Mouse (Mus musculus) intestine, embryonic 15.5 days (tissue): ENCODE measurements at regions not wholly inside any gene's neighbourhood (a gene's known extent, or its start where the extent isn't known, plus 50 kb on each side); places are given as distances from the start of the nearest gene placed in this dataset.

Experiments
- ATAC-seq: fragments of 200-750 bp; cut with Nextera tagmentation; 2 replicates; pipeline ENCODE4 v1.8.0; 2017; ENCODE audit warnings: moderate TSS enrichment, moderate library complexity
- H3K27ac ChIP-seq: fragments of 300-500 bp; sonication (generic); 2 replicates; pipeline ENCODE4 v1.5.1; 2015; ENCODE audit warnings: mild to moderate bottlenecking, inconsistent platforms
- H3K27me3 ChIP-seq: fragments of 300-500 bp; sonication (generic); replicated peaks from 2 replicates; pipeline ENCODE4 v1.6.1; 2015; ENCODE audit warnings: inconsistent platforms
- H3K36me3 ChIP-seq: fragments of 300-500 bp; sonication (generic); 2 replicates; pipeline ENCODE4 v1.6.1; 2015; ENCODE audit warnings: inconsistent platforms
- H3K4me1 ChIP-seq: fragments of 300-500 bp; sonication (generic); replicated peaks from 2 replicates; pipeline ENCODE4 v1.6.1; 2015; ENCODE audit warnings: inconsistent platforms
- H3K4me2 ChIP-seq: fragments of 300-500 bp; sonication (generic); replicated peaks from 2 replicates; pipeline ENCODE4 v1.6.1; 2015; ENCODE audit warnings: mild to moderate bottlenecking, inconsistent platforms
- H3K4me3 ChIP-seq: fragments of 300-500 bp; sonication (generic); replicated peaks from 2 replicates; pipeline ENCODE4 v1.5.1; 2015; ENCODE audit warnings: inconsistent platforms
- H3K9ac ChIP-seq: fragments of 300-500 bp; sonication (generic); 2 replicates; pipeline ENCODE4 v1.6.1; 2015; ENCODE audit warnings: inconsistent platforms
- H3K9me3 ChIP-seq: fragments of 300-500 bp; sonication (generic); 2 replicates; pipeline ENCODE4 v1.6.1; 2016; ENCODE audit warnings: inconsistent platforms
- WGBS: fragments of 180-500 bp; shearing (Covaris S2); methylation state at CpG from one replicate; pipeline ENCODE4 v1.1.7; 2015; 5-methylcytosine and 5-hydroxymethylcytosine counted together

- Histone ChIP-seq H3K27me3 (no peaks in the 10 kb centered on the region), H3K27ac (no peak overlapping the region), H3K4me3 (no peak overlapping the region), H3K36me3 (no peaks in the 10 kb centered on the region), H3K9ac (no peak overlapping the region), H3K9me3 (no peaks in the 10 kb centered on the region), H3K4me1 (no peaks in the 10 kb centered on the region), H3K4me2 (no peak overlapping the region)
- WGBS: 55% methylated on average over 14 of the region's 14 CpGs
- ATAC-seq: no peak
These were observed 243.4 kb upstream of the Adcy2 start for GRCm38 (mm10) chr13:69242544-69243296.

GRCm38 (mm10) chr13:69250334-69251129 is 251.2 kb upstream of the Adcy2 start:
- no peak overlapping the region for H3K4me2 ChIP-seq
- no peak overlapping the region for H3K27ac ChIP-seq
- ATAC-seq: no peak
- H3K4me1 ChIP-seq: no peaks in the 10 kb centered on the region
- no peak overlapping the region for H3K9ac ChIP-seq
- no peak overlapping the region for H3K4me3 ChIP-seq
- no peaks in the 10 kb centered on the region for H3K9me3 ChIP-seq
- no peaks in the 10 kb centered on the region for H3K36me3 ChIP-seq
- no peaks in the 10 kb centered on the region for H3K27me3 ChIP-seq
- 84% methylated on average over 4 of the region's 4 CpGs for WGBS

- H3K27ac ChIP-seq: no peak overlapping the region
- whole genome bisulfite sequencing: 75% methylated on average over 6 of the region's 6 CpGs
- H3K4me3 ChIP-seq: no peak overlapping the region
- H3K9me3 ChIP-seq: no peaks in the 10 kb centered on the region
- H3K9ac ChIP-seq: no peak overlapping the region
- no peaks in the 10 kb centered on the region for H3K4me1 ChIP-seq
- H3K4me2 ChIP-seq: no peak overlapping the region
- H3K36me3 ChIP-seq: no peaks in the 10 kb centered on the region
- ATAC-seq: no peak
- H3K27me3 ChIP-seq: no peaks in the 10 kb centered on the region
These were observed 251.8 kb upstream of the Adcy2 start for GRCm38 (mm10) chr13:69251130-69251561.

GRCm38 (mm10) chr13:69252335-69252734 is 253.0 kb upstream of the Adcy2 start:
- ATAC-seq: no peak
- no peaks in the 10 kb centered on the region for H3K9me3 ChIP-seq

GRCm38 (mm10) chr13:69260485-69260884 is 261.1 kb upstream of the Adcy2 start:
- H3K9me3 ChIP-seq: no peaks in the 10 kb centered on the region
- no peak overlapping the region for H3K4me2 ChIP-seq
- no peak overlapping the region for H3K4me3 ChIP-seq
- no peak for ATAC-seq
- no peak overlapping the region for H3K9ac ChIP-seq
- WGBS: 87% methylated on average over 5 of the region's 5 CpGs
- no peaks in the 10 kb centered on the region for H3K36me3 ChIP-seq
- H3K4me1 ChIP-seq: no peaks in the 10 kb centered on the region
- no peak overlapping the region for H3K27ac ChIP-seq
- no peaks in the 10 kb centered on the region for H3K27me3 ChIP-seq

More at GRCm38 (mm10) chr13:69252335-69252734, 253.0 kb upstream of the Adcy2 start:
- Histone ChIP-seq H3K36me3 (no peaks in the 10 kb centered on the region), H3K4me1 (no peaks in the 10 kb centered on the region), H3K4me3 (no peak overlapping the region), H3K27me3 (no peaks in the 10 kb centered on the region), H3K4me2 (no peak overlapping the region), H3K27ac (no peak overlapping the region), H3K9ac (no peak overlapping the region)
- 69% methylated on average over 10 of the region's 10 CpGs for WGBS

- Histone ChIP-seq H3K4me2 (no peak overlapping the region), H3K27me3 (no peaks in the 10 kb centered on the region), H3K9ac (no peak overlapping the region), H3K4me1 (no peaks in the 10 kb centered on the region), H3K27ac (no peak overlapping the region), H3K9me3 (no peaks in the 10 kb centered on the region), H3K36me3 (no peaks in the 10 kb centered on the region), H3K4me3 (no peak overlapping the region)
- 66% methylated on average over 4 of the region's 4 CpGs for WGBS
- ATAC-seq: no peak
These were observed 261.6 kb upstream of the Adcy2 start for GRCm38 (mm10) chr13:69260972-69261371.

- Histone ChIP-seq H3K9ac (no peak overlapping the region), H3K27ac (no peak overlapping the region), H3K4me1 (no peaks in the 10 kb centered on the region), H3K9me3 (no peaks in the 10 kb centered on the region), H3K4me3 (no peak overlapping the region), H3K27me3 (no peaks in the 10 kb centered on the region), H3K4me2 (no peak overlapping the region), H3K36me3 (no peaks in the 10 kb centered on the region)
- ATAC-seq: no peak
- WGBS: 81% methylated on average over 3 of the region's 3 CpGs
These were observed 264.4 kb upstream of the Adcy2 start for GRCm38 (mm10) chr13:69263722-69264121.

GRCm38 (mm10) chr13:69266071-69266470 is 266.7 kb upstream of the Adcy2 start:
- no peaks in the 10 kb centered on the region for H3K9me3 ChIP-seq
- H3K4me1 ChIP-seq: no peaks in the 10 kb centered on the region
- WGBS: 68% methylated on average over 1 of the region's 1 CpGs
- H3K27me3 ChIP-seq: no peaks in the 10 kb centered on the region
- no peak overlapping the region for H3K4me2 ChIP-seq
- H3K27ac ChIP-seq: no peak overlapping the region
- no peaks in the 10 kb centered on the region for H3K36me3 ChIP-seq
- ATAC-seq: no peak
- no peak overlapping the region for H3K4me3 ChIP-seq
- no peak overlapping the region for H3K9ac ChIP-seq

- Histone ChIP-seq H3K4me3 (no peak overlapping the region), H3K4me1 (no peaks in the 10 kb centered on the region), H3K27ac (no peak overlapping the region), H3K27me3 (no peaks in the 10 kb centered on the region), H3K9ac (no peak overlapping the region), H3K9me3 (no peaks in the 10 kb centered on the region), H3K36me3 (no peaks in the 10 kb centered on the region), H3K4me2 (no peak overlapping the region)
- ATAC-seq: no peak
- WGBS: 23% methylated on average over 3 of the region's 3 CpGs
These were observed 261.0 kb upstream of the Nsun2 start for GRCm38 (mm10) chr13:69272506-69272905.

- Histone ChIP-seq H3K27me3 (no peaks in the 10 kb centered on the region), H3K9ac (no peak overlapping the region), H3K9me3 (no peaks in the 10 kb centered on the region), H3K36me3 (no peaks in the 10 kb centered on the region), H3K27ac (no peak overlapping the region), H3K4me1 (no peaks in the 10 kb centered on the region), H3K4me2 (no peak overlapping the region), H3K4me3 (no peak overlapping the region)
- no peak for ATAC-seq
- WGBS: 54% methylated on average over 8 of the region's 8 CpGs
These were observed 253.9 kb upstream of the Nsun2 start for GRCm38 (mm10) chr13:69279647-69280046.

GRCm38 (mm10) chr13:69294483-69294882 is 239.1 kb upstream of the Nsun2 start:
- WGBS: 74% methylated on average over 1 of the region's 1 CpGs
- Histone ChIP-seq H3K4me2 (no peak overlapping the region), H3K9ac (no peak overlapping the region), H3K27ac (no peak overlapping the region), H3K9me3 (no peaks in the 10 kb centered on the region), H3K4me1 (no peaks in the 10 kb centered on the region), H3K27me3 (no peaks in the 10 kb centered on the region), H3K36me3 (no peaks in the 10 kb centered on the region), H3K4me3 (no peak overlapping the region)
- ATAC-seq: no peak

- Histone ChIP-seq H3K36me3 (no peaks in the 10 kb centered on the region), H3K27me3 (no peaks in the 10 kb centered on the region), H3K27ac (no peak overlapping the region), H3K9me3 (no peaks in the 10 kb centered on the region), H3K4me1 (no peaks in the 10 kb centered on the region), H3K9ac (no peak overlapping the region), H3K4me2 (no peak overlapping the region), H3K4me3 (no peak overlapping the region)
- 88% methylated on average over 2 of the region's 2 CpGs for WGBS
- ATAC-seq: no peak
These were observed 230.2 kb upstream of the Nsun2 start for GRCm38 (mm10) chr13:69303316-69303715.
